Mouse (Mus musculus) heart, adult 2 months (tissue): ENCODE results near the gene Cfdp1.

ENCODE experiments used
- CTCF ChIP-seq: fragments of 200-600 bp; IDR thresholded peaks from 2 replicates; pipeline ENCODE4 v1.8.1; 2022; ENCODE audit warnings: antibody characterized with exemption, mild to moderate bottlenecking, moderate library complexity
- POLR2A ChIP-seq: fragments of 200-500 bp; IDR thresholded peaks from 2 replicates; pipeline ENCODE4 v1.6.1; 2011; ENCODE audit warnings: mild to moderate bottlenecking, low read depth, low read length, control low read depth; ENCODE audit not compliant: insufficient read depth

- TF ChIP-seq CTCF: no peak
- no peak for TF ChIP-seq POLR2A
Observed at GRCm38 (mm10) chr8:111786116-111786515, 68.0 kb downstream of the Cfdp1 start.
